Mouse (Mus musculus): ENCODE data around the gene Padi4.

DNA sequence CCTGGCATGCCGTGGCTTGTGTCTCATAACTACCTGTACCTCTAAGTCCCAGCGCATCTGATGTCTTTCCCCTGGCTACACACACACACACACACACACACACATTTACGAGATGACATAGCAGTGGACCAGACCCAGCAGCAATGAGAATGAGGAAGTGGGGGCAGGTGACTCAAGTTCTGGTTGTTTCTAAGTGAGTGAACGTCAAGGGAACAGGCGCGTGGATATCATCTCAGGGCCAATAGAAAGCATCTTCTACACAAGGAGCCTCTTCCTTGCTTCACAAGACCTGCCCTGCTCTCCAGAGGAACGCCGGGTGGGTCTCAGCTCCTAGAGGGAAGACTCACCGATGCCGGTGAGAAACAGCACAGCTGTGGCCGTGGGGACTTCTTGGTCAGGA lies 33.4 kb downstream of the Padi4 start:
- no peak for TF ChIP-seq POLR2A (IDR thresholded peaks at IDR 0.05; ENCODE audit: low read depth, low read length)
- no peak for TF ChIP-seq CTCF (IDR thresholded peaks at IDR 0.05; ENCODE audit: extremely low read depth, insufficient read length, insufficient replicate concordance, low read depth, low read length)
